Mouse (Mus musculus) lung, embryonic 14.5 days (tissue): ENCODE measurements around the gene Rpl23. TPM values are rescaled to one million over a fixed set of nuclear protein-coding genes. Genes with fewer than 3 reads are reported as not detected.

Source experiments
- ATAC-seq: fragments of 200-750 bp; cut with Nextera tagmentation; 2 replicates; pipeline ENCODE4 v1.8.0; 2017; ENCODE audit warnings: mild to moderate bottlenecking, moderate TSS enrichment, moderate library complexity; ENCODE audit not compliant: insufficient read depth
- DNase-seq: peaks from one replicate; pipeline ENCODE4 v3.0.0-alpha.2; 2015
- H3K27ac ChIP-seq: fragments of 300-500 bp; sonication (generic); 2 replicates; pipeline ENCODE4 v1.5.1; 2014; ENCODE audit warnings: low read depth, mild to moderate bottlenecking, moderate library complexity
- H3K27me3 ChIP-seq: fragments of 300-500 bp; sonication (generic); 2 replicates; pipeline ENCODE4 v1.6.1; 2014; ENCODE audit warnings: low read length, control low read depth; ENCODE audit not compliant: insufficient read depth
- H3K36me3 ChIP-seq: fragments of 300-500 bp; sonication (generic); 2 replicates; pipeline ENCODE4 v1.6.1; 2014; ENCODE audit warnings: control low read depth; ENCODE audit not compliant: insufficient read depth
- H3K4me1 ChIP-seq: fragments of 300-500 bp; sonication (generic); 2 replicates; pipeline ENCODE4 v1.6.1; 2014; ENCODE audit warnings: antibody characterized with exemption, control low read depth; ENCODE audit not compliant: insufficient read depth
- H3K4me2 ChIP-seq: fragments of 300-500 bp; sonication (generic); 2 replicates; pipeline ENCODE4 v1.6.1; 2014; ENCODE audit warnings: mild to moderate bottlenecking
- H3K4me3 ChIP-seq: fragments of 300-500 bp; sonication (generic); 2 replicates; pipeline ENCODE4 v1.5.1; 2014; ENCODE audit warnings: low read depth, low read length
- H3K9ac ChIP-seq: fragments of 300-500 bp; sonication (generic); 2 replicates; pipeline ENCODE4 v1.6.1; 2014
- H3K9me3 ChIP-seq: fragments of 300-500 bp; sonication (generic); 2 replicates; pipeline ENCODE4 v1.6.1; 2016; ENCODE audit warnings: low read depth, low read length, control low read depth
- CTCF ChIP-seq: IDR thresholded peaks from 2 replicates; pipeline ENCODE4 v1.5.1; 2016; ENCODE audit warnings: antibody characterized with exemption, low read depth
- WGBS: fragments of 180-500 bp; shearing (Covaris S2); extraction: QIAGEN DNeasy Blood & Tissue Kit; methylation state at CpG from one replicate; pipeline ENCODE4 v1.1.7; 2014; 5-methylcytosine and 5-hydroxymethylcytosine counted together
- polyA plus RNA-seq: library from polyadenylated mRNA; unstranded; fragments of >200 nt; fragmentation: Nextera tagmentation; extraction: Ambion mirVana; gene quantifications from 2 replicates; pipeline ENCODE4 v1.2.1, GENCODE M21; 2014

Rpl23 gene
- polyA plus RNA-seq, 1 experiment from 2014 or later = 663 TPM

DNA sequence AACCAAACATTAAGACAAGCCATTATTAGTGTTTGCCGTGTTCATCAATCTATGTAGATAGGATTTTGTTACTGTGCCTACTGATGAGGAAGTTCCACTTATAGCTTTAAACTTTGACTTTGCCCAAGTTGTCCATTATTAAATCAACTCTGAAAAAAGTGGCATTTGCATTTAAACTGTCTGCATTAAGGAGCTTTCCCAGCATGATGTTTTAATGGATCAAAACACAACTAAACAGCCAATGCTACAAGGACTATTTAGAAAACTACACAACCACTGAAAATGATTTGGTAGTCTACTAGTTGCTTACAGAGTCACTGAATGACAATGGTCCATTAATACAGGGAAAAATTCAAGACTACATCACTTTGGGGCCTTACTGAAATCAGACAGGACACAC, 3.3 kb downstream of the Rpl23 start:
- no peak overlapping the region for H3K4me3 ChIP-seq
- no peaks in the 10 kb centered on the region for H3K27me3 ChIP-seq
- WGBS = 89% methylated on average over 1 of the region's 1 CpGs
- ATAC-seq (no peak), DNase-seq (no peak)
- TF ChIP-seq CTCF = no peak
- H3K4me2 ChIP-seq = 0 out of 2 replicates have a peak overlapping the region, but pooled peaks have one; percentile 12
- no peaks in the 10 kb centered on the region for H3K9me3 ChIP-seq
- H3K27ac ChIP-seq = no peak overlapping the region
- H3K9ac ChIP-seq = no peak overlapping the region
- peaks cover 12% of the 10 kb centered on the region; the same call in 1 of the 2 replicates for H3K4me1 ChIP-seq
- peaks cover 66% of the 10 kb centered on the region for H3K36me3 ChIP-seq

DNA sequence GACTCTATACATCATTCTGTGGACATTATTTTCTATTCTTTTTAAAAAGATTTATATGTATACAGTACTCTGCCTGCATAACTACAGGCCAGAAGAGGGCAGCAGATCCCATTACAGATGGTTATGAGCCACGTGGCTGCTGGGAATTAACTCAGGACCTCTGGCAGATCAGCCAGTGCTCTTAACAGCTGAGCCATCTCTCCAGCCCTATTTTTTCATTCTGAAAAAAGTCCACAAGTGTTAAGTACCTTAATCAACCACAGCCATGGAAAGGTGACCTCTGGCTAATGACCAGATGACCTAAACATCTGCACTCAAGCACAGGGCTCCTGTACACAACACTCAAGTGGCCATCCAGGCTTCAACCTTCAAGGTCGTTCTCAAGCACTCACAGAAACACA, 5.1 kb downstream of the Rpl23 start:
- H3K27ac ChIP-seq = no peak overlapping the region
- DNase-seq (peak; percentile 70), ATAC-seq (peak; percentile 45; the same call in 1 of the 2 replicates)
- no peaks in the 10 kb centered on the region for H3K9me3 ChIP-seq
- H3K4me2 ChIP-seq = no peak overlapping the region
- H3K4me3 ChIP-seq = no peak overlapping the region
- H3K9ac ChIP-seq = no peak overlapping the region
- TF ChIP-seq CTCF = peak; percentile 57
- peaks cover 66% of the 10 kb centered on the region for H3K36me3 ChIP-seq
- no peaks in the 10 kb centered on the region for H3K27me3 ChIP-seq
- 38% methylated on average over 2 of the region's 2 CpGs for WGBS
- peaks cover 12% of the 10 kb centered on the region; the same call in 1 of the 2 replicates for H3K4me1 ChIP-seq

DNA sequence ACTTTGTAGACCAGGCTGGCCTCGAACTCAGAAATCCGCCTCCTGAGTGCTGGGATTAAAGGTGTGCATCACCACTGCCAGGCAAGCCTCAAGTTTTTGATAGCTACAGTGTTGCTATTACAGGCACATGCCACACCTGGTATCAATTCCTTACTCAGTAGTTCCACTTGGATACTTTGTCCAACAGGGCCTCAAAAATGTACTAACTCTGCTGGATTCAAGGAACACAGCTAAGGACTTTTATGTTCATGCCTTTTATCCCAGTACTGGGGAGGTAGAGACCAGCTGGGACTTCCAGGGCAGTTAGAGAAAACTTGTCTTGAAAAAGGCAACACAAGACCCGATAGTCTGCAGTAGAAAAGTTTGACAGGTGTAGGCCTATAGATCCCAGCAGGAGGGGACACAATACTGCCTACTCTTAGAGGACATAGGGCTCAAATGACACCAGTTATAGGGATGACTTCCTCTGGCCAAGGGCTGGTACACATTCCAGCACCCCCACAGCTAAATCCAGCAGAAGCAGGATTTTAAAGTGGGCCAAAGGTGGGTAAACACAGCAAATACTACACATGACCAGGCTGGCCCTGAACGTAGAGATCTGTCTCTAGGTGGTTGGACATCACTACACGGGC, 5.6 kb downstream of the Rpl23 start:
- TF ChIP-seq CTCF = no peak
- peak; percentile 17 for DNase-seq
- peaks cover 66% of the 10 kb centered on the region for H3K36me3 ChIP-seq

DNA sequence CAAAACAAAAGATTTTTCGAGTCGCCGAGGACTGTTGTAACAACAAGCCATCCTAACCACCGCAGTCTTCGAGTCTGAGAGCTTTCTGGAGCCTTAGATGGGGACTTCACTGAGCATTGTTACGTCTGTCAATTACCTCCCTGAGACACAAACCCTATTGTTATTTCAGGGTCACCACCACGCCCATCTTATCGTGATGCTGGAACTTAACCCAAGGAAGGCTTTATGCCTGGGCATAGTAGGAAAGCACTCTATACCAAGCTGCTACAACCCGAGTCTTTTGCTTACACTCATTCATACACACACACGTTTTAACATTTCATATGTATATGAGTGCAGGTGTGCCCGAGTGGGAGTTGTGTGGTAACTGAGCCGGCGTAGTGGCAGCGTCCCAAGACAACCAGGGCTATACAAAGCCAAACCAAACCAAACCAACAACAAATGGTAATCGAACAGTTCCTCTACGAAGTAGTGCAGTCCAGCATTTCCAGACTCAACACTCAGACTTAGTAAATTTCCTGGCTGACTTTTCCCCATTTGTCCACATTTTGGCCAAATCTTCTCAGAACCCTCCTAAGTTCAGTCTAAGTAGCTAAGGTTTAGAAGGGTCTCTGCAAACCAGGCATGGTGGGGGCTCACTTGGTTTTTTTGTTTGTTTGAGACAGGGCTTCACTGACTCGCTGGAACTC, 6.3 kb downstream of the Rpl23 start, which contains the start of gene 1700001P01Rik:
Gene 1700001P01Rik (minus strand): TSS at position 111 of the 689 bp plus-strand sequence.
- Histone ChIP-seq H3K4me3 (no peak within 1 kb of the TSS), H3K27me3 (no peaks in the 10 kb centered on the region), H3K4me1 (peaks cover 12% of the 10 kb centered on the region; the same call in 1 of the 2 replicates), H3K4me2 (no peak within 1 kb of the TSS), H3K9me3 (no peaks in the 10 kb centered on the region), H3K36me3 (peaks cover 61% of the 10 kb centered on the region), H3K27ac (no peak within 1 kb of the TSS), H3K9ac (no peak within 1 kb of the TSS)
- peak; percentile 24 for DNase-seq
- 0 out of 2 replicates have a peak, but pooled peaks have one; percentile 15 for ATAC-seq
- WGBS = 49% methylated on average over 17 of the region's 17 CpGs
- TF ChIP-seq CTCF = no peak

More for the DNA sequence above, 5.6 kb downstream of the Rpl23 start:
- H3K27ac ChIP-seq = no peak overlapping the region
- WGBS = 51% methylated on average over 5 of the region's 5 CpGs
- peaks cover 12% of the 10 kb centered on the region; the same call in 1 of the 2 replicates for H3K4me1 ChIP-seq
- no peak for ATAC-seq
- no peak overlapping the region for H3K4me2 ChIP-seq
- no peaks in the 10 kb centered on the region for H3K9me3 ChIP-seq
- H3K27me3 ChIP-seq = no peaks in the 10 kb centered on the region
- H3K4me3 ChIP-seq = no peak overlapping the region
- H3K9ac ChIP-seq = no peak overlapping the region

DNA sequence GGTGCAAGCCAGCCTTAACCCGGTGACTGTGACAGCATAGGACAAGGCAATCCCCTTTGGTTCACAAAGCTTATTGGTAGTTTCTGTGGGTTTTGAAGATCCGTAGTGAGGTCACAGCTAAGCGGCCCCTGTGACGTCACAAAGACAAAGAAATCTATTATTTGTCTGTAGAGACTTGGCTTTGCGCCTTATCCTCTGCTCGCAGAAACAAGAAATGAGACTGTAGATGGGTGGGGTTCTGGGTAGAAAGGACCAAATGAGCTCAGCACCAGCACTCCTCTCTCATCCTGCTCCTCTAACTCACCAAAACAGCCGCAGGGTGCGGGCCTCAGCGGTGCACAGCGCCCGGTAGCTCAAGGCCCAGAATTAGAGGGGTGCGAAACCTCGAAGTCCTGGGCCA, 7.1 kb downstream of the Rpl23 start:
- no peak overlapping the region for H3K9ac ChIP-seq
- no peak overlapping the region for H3K4me3 ChIP-seq
- DNase-seq (peak; percentile 22), ATAC-seq (no peak)
- 75% methylated on average over 13 of the region's 13 CpGs for WGBS
- H3K27me3 ChIP-seq = no peaks in the 10 kb centered on the region
- H3K4me1 ChIP-seq = peaks cover 4% of the 10 kb centered on the region; the same call in 1 of the 2 replicates
- H3K27ac ChIP-seq = no peak overlapping the region
- H3K36me3 ChIP-seq = peaks cover 53% of the 10 kb centered on the region
- no peaks in the 10 kb centered on the region for H3K9me3 ChIP-seq
- TF ChIP-seq CTCF = no peak
- H3K4me2 ChIP-seq = no peak overlapping the region

DNA sequence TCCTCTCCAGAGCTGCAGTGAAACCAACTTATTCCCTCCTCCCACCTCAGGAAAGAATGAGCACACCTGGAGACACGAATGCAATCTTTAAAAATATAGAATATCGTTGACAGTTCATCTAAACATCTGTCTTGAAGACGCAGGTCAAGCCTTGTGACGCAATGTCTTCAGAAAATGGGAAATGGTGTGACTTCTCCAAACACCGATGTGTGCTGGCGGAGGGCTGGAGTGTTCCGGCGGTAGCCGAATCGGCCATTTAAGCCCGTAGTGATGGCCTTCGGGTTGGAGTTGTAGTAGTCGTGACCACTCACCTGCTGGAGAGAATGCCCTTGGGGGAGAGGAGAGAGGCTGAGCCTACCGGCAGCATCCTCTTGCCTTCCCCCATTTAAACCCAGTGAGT, 10.8 kb downstream of the Rpl23 start:
- no peak overlapping the region for H3K27ac ChIP-seq
- no peak for TF ChIP-seq CTCF
- H3K4me1 ChIP-seq = peaks cover 5% of the 10 kb centered on the region
- no peak overlapping the region for H3K4me2 ChIP-seq
- H3K9ac ChIP-seq = no peak overlapping the region
- H3K9me3 ChIP-seq = no peaks in the 10 kb centered on the region
- peaks cover 17% of the 10 kb centered on the region for H3K36me3 ChIP-seq
- H3K27me3 ChIP-seq = no peaks in the 10 kb centered on the region
- ATAC-seq (no peak), DNase-seq (no peak)
- WGBS = 75% methylated on average over 14 of the region's 14 CpGs
- no peak overlapping the region for H3K4me3 ChIP-seq

DNA sequence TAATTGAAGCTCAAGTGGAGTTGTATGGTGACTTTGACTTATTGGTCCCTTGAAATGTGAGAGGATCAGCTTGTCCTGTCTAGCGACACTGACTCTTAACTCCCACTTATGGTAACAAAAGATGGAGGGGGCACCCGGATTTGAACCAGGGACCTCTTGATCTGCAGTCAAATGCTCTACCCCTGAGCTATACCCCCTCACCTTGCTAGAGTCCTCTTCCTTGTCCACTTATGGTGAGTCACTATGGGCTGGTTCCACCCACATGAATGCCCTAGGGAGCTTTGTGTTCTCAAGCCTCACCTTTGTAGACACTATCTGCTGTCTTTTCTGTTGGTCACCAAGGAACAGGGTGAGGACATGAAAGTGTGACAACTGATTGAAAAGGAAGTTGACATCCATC, 12.5 kb downstream of the Rpl23 start:
- no peak for ATAC-seq
- Histone ChIP-seq H3K9ac (no peak overlapping the region), H3K36me3 (0 out of 2 replicates have a peak, but pooled peaks cover under 1% of the 10 kb centered on the region), H3K9me3 (no peaks in the 10 kb centered on the region), H3K27me3 (no peaks in the 10 kb centered on the region), H3K4me3 (no peak overlapping the region), H3K4me2 (no peak overlapping the region), H3K4me1 (peaks cover 8% of the 10 kb centered on the region), H3K27ac (no peak overlapping the region)
- TF ChIP-seq CTCF = no peak
- WGBS = 25% methylated on average over 2 of the region's 2 CpGs
- no peak for DNase-seq
